Mouse (Mus musculus) liver, embryonic 11.5 days (tissue): ENCODE data around the gene Mmp8. TPM values are rescaled to one million over a fixed set of nuclear protein-coding genes. Genes with fewer than 3 reads are reported as not detected.
A peak's percentile ranks its signal among the peaks of the same experiment; 100 is the strongest.

Source experiments
- ATAC-seq: fragments of 200-750 bp; cut with Nextera tagmentation; replicated peaks from 2 replicates; pipeline ENCODE4 v1.8.0; 2017; ENCODE audit warnings: moderate number of reproducible peaks, mild to moderate bottlenecking, moderate TSS enrichment, moderate library complexity; ENCODE audit not compliant: low FRiP score
- DNase-seq: peaks from one replicate; pipeline ENCODE4 v3.0.0-alpha.2; 2017; ENCODE audit warnings: low spot score
- H3K27ac ChIP-seq: fragments of 300-500 bp; sonication (generic); 2 replicates; pipeline ENCODE4 v1.5.1; 2014; ENCODE audit warnings: mild to moderate bottlenecking, low read depth, low read length, control low read depth
- H3K27me3 ChIP-seq: fragments of 300-500 bp; sonication (generic); replicated peaks from 2 replicates; pipeline ENCODE4 v1.6.1; 2014; ENCODE audit warnings: low read length, mixed read lengths; ENCODE audit not compliant: control insufficient read depth, insufficient read depth
- H3K36me3 ChIP-seq: fragments of 300-500 bp; sonication (generic); 2 replicates; pipeline ENCODE4 v1.6.1; 2014; ENCODE audit warnings: mild to moderate bottlenecking, low read length, moderate library complexity, mixed read lengths; ENCODE audit not compliant: control insufficient read depth, insufficient read depth
- H3K4me1 ChIP-seq: fragments of 300-500 bp; sonication (generic); replicated peaks from 2 replicates; pipeline ENCODE4 v1.6.1; 2014; ENCODE audit warnings: low read length, mixed read lengths; ENCODE audit not compliant: control insufficient read depth, insufficient read depth
- H3K4me2 ChIP-seq: fragments of 300-500 bp; sonication (generic); 2 replicates; pipeline ENCODE4 v1.6.1; 2014; ENCODE audit warnings: mild to moderate bottlenecking, control low read depth, moderate library complexity
- H3K4me3 ChIP-seq: fragments of 300-500 bp; sonication (generic); 2 replicates; pipeline ENCODE4 v1.5.1; 2014; ENCODE audit warnings: low read depth, low read length, control low read depth
- H3K9ac ChIP-seq: fragments of 300-500 bp; sonication (generic); 2 replicates; pipeline ENCODE4 v1.6.1; 2014; ENCODE audit warnings: low read depth, low read length, control low read depth
- H3K9me3 ChIP-seq: fragments of 300-500 bp; sonication (generic); 2 replicates; pipeline ENCODE4 v1.6.1; 2016; ENCODE audit warnings: low read length, inconsistent platforms, mixed read lengths; ENCODE audit not compliant: control insufficient read depth
- WGBS: fragments of 180-500 bp; shearing (Covaris S2); extraction: QIAGEN DNeasy Blood & Tissue Kit; methylation state at CpG from one replicate; pipeline ENCODE4 v1.1.7; 2014; 5-methylcytosine and 5-hydroxymethylcytosine counted together
- polyA plus RNA-seq: library from polyadenylated mRNA; unstranded; fragments of >200 nt; fragmentation: Nextera tagmentation; extraction: Ambion mirVana; gene quantifications from 2 replicates; pipeline ENCODE4 v1.2.1, GENCODE M21; 2014

Gene Mmp8
- polyA plus RNA-seq, 1 experiment from 2014 or later, result 0.48 TPM

DNA sequence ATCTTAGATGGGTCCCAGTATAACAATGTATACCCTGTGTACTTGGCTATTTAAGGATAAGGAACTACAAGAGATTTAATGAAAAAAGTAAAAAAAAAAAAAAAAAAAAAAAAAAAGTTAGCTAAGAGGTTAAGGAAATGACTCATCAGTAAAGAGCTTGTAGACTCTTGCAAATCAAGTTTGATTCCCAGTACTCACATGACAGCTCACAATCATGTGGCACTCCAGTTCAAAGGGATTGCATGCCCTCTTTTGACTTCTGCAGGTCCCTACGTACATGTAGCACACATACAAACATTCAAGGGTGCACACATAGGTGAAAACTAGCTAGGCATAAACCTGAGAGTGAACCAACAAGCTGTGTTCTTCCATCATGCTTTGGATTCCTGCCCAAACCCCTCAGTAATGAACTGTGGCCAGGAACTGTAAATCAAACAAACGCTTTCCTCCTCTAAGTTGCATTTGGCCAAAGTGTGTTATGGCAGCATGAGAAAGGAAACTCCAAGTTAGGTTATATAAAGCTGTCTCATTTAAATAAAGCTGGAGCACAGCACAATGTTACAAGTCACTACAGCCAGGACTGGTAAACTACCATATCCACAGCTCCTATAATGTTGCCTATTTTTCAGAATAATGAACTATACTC lies 14.5 kb downstream of the Mmp8 start:
- WGBS, result 77% methylated on average over 2 of the region's 2 CpGs
- no peaks in the 10 kb centered on the region for H3K36me3 ChIP-seq
- no peaks in the 10 kb centered on the region for H3K9me3 ChIP-seq
- DNase-seq (no peak), ATAC-seq (no peak)
- no peaks in the 10 kb centered on the region for H3K27me3 ChIP-seq
- H3K27ac ChIP-seq, result no peak overlapping the region
- no peak overlapping the region for H3K9ac ChIP-seq
- H3K4me2 ChIP-seq, result no peak overlapping the region
- H3K4me1 ChIP-seq, result no peaks in the 10 kb centered on the region
- no peak overlapping the region for H3K4me3 ChIP-seq

GRCm38 (mm10) chr9:7575526-7575925 lies 17.3 kb downstream of the Mmp8 start:
- WGBS, result 66% methylated on average over 3 of the region's 3 CpGs

DNA sequence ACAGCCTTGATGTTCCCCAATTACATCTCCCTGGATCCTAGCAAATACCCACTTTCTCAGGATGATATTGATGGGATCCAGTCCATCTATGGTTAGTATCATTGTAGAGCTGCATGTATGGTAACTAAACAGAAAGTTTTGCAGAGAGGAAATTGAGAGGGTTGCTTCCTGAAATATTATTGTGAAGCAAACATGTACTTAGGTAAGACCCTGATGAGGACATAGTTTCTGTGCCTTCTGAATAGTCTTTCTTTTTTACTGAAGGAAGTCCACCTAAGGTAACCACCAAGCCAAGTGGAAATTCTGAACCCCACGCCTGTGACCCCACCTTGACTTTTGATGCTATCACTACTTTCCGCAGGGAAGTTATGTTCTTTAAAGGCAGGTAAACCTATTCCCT lies 19.1 kb downstream of the Mmp8 start:
- H3K4me3 ChIP-seq, result no peak overlapping the region
- DNase-seq, result no peak
- ATAC-seq, result no peak
- no peaks in the 10 kb centered on the region for H3K4me1 ChIP-seq
- no peaks in the 10 kb centered on the region for H3K27me3 ChIP-seq
- no peak overlapping the region for H3K27ac ChIP-seq
- H3K4me2 ChIP-seq, result no peak overlapping the region
- 79% methylated on average over 2 of the region's 2 CpGs for WGBS
- no peaks in the 10 kb centered on the region for H3K9me3 ChIP-seq
- H3K9ac ChIP-seq, result no peak overlapping the region
- H3K36me3 ChIP-seq, result no peaks in the 10 kb centered on the region

More at GRCm38 (mm10) chr9:7575526-7575925, 17.3 kb downstream of the Mmp8 start:
- no peak for ATAC-seq
- no peak overlapping the region for H3K9ac ChIP-seq
- no peaks in the 10 kb centered on the region for H3K27me3 ChIP-seq
- no peaks in the 10 kb centered on the region for H3K9me3 ChIP-seq
- H3K36me3 ChIP-seq, result no peaks in the 10 kb centered on the region
- H3K27ac ChIP-seq, result no peak overlapping the region
- no peaks in the 10 kb centered on the region for H3K4me1 ChIP-seq
- DNase-seq, result no peak
- H3K4me2 ChIP-seq, result no peak overlapping the region
- no peak overlapping the region for H3K4me3 ChIP-seq

DNA sequence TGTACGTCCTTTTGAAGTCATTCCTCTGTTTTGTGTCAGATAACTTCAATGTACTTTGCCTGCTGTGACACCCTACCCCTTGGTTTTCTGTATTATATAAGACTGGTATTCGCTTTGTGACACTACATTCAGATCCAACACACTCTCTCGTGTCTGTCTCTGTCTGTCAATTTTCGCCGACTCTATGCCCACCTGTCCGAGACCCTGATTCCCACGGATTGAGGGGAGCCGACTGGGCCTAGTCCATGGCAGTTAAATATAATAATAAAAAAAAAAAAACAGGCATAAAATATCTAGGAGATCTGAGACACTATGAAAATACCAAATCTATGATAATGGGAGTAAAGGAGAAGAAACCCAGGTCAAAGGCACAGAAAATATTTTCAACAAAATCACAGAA lies 31.8 kb downstream of the Mmp8 start:
- no peaks in the 10 kb centered on the region for H3K27me3 ChIP-seq
- no peaks in the 10 kb centered on the region for H3K9me3 ChIP-seq
- no peak overlapping the region for H3K4me3 ChIP-seq
- DNase-seq, result no peak
- 64% methylated on average over 8 of the region's 8 CpGs for WGBS
- H3K4me1 ChIP-seq, result no peaks in the 10 kb centered on the region
- H3K36me3 ChIP-seq, result no peaks in the 10 kb centered on the region
- H3K9ac ChIP-seq, result no peak overlapping the region
- H3K27ac ChIP-seq, result no peak overlapping the region
- H3K4me2 ChIP-seq, result no peak overlapping the region
- no peak for ATAC-seq

GRCm38 (mm10) chr9:7593272-7593812 lies 35.1 kb downstream of the Mmp8 start:
- DNase-seq, result no peak
- Histone ChIP-seq H3K27ac (no peak overlapping the region), H3K4me3 (no peak overlapping the region), H3K4me2 (no peak overlapping the region), H3K27me3 (no peaks in the 10 kb centered on the region), H3K4me1 (no peaks in the 10 kb centered on the region), H3K9ac (no peak overlapping the region), H3K36me3 (no peaks in the 10 kb centered on the region), H3K9me3 (no peaks in the 10 kb centered on the region)
- no peak for ATAC-seq
- 83% methylated on average over 3 of the region's 3 CpGs for WGBS

- H3K36me3 ChIP-seq, result no peaks in the 10 kb centered on the region
- 14% methylated on average over 6 of the region's 6 CpGs for WGBS
- H3K4me2 ChIP-seq, result peak overlapping the region; percentile 47; the same call in 1 of the 2 replicates
- no peak overlapping the region for H3K9ac ChIP-seq
- DNase-seq (peak; percentile 49), ATAC-seq (peak; percentile 83)
- H3K4me3 ChIP-seq, result peak overlapping the region; percentile 26; the same call in 1 of the 2 replicates
- H3K9me3 ChIP-seq, result no peaks in the 10 kb centered on the region
- H3K27ac ChIP-seq, result no peak overlapping the region
- no peaks in the 10 kb centered on the region for H3K4me1 ChIP-seq
- no peaks in the 10 kb centered on the region for H3K27me3 ChIP-seq
Measured at GRCm38 (mm10) chr9:7594816-7595540, 36.7 kb downstream of the Mmp8 start.

GRCm38 (mm10) chr9:7602982-7603742 lies 44.9 kb downstream of the Mmp8 start:
- H3K4me1 ChIP-seq, result no peaks in the 10 kb centered on the region
- no peak overlapping the region for H3K9ac ChIP-seq
- H3K4me2 ChIP-seq, result no peak overlapping the region
- no peak overlapping the region for H3K27ac ChIP-seq
- no peaks in the 10 kb centered on the region for H3K9me3 ChIP-seq
- WGBS, result 3% methylated on average over 3 of the region's 3 CpGs
- H3K4me3 ChIP-seq, result no peak overlapping the region
- no peaks in the 10 kb centered on the region for H3K36me3 ChIP-seq
- ATAC-seq, result peak; percentile 34; the same call in 1 of the 2 replicates
- no peaks in the 10 kb centered on the region for H3K27me3 ChIP-seq
- DNase-seq, result peak; percentile 52

- no peaks in the 10 kb centered on the region for H3K4me1 ChIP-seq
- H3K9ac ChIP-seq, result no peak overlapping the region
- DNase-seq (no peak), ATAC-seq (0 out of 2 replicates have a peak, but pooled peaks have one; percentile 15)
- no peak overlapping the region for H3K27ac ChIP-seq
- 65% methylated on average over 6 of the region's 6 CpGs for WGBS
- no peak overlapping the region for H3K4me2 ChIP-seq
- H3K9me3 ChIP-seq, result no peaks in the 10 kb centered on the region
- no peak overlapping the region for H3K4me3 ChIP-seq
- H3K27me3 ChIP-seq, result no peaks in the 10 kb centered on the region
- no peaks in the 10 kb centered on the region for H3K36me3 ChIP-seq
Measured at GRCm38 (mm10) chr9:7604005-7604404, 45.7 kb downstream of the Mmp8 start.
